Mouse (Mus musculus) left cerebral cortex, postnatal 25 days (tissue): Measurements from ENCODE around the gene Disc1. TPM values are rescaled to one million over a fixed set of nuclear protein-coding genes. Genes with fewer than 3 reads are reported as not detected.

Source experiments
- DNase-seq, 2 experiments: peaks; one replicate each; pipeline ENCODE4 v3.0.0; 2022; ENCODE audit warnings: low spot score in 2 of 2, mixed read lengths in 1 of 2
- intact Hi-C: fragments of 180-260 bp; cut with DNase I; formaldehyde crosslinking; loops from one replicate; pipeline ENCODE4 v1.15.1; 2025
- total RNA-seq, 2 experiments: library from RNA; stranded (reverse); gene quantifications; 2 replicates each; pipeline ENCODE4 v1.2.3; 2021

Disc1 gene
- total RNA-seq, 2 experiments from 2014 or later = 2.5 to 3.1 TPM

- intact Hi-C loops = loop anchor here (10.0 kb wide), 1 partner anchor 804 kb away; no protein-coding TSS in a partner anchor
These were observed 6.9 kb downstream of the Disc1 start for GRCm38 (mm10) chr8:125060904-125061303.

GRCm38 (mm10) chr8:125065596-125065995 lies 11.6 kb downstream of the Disc1 start:
- intact Hi-C loops = loop anchor here (5.0 to 10.0 kb wide), 2 partner anchors 102 to 799 kb away; no protein-coding TSS in a partner anchor
- no peak for DNase-seq

More at GRCm38 (mm10) chr8:125060904-125061303, 6.9 kb downstream of the Disc1 start:
- no peak for DNase-seq

- DNase-seq = peak; percentile 69 to 82
- intact Hi-C loops = loop anchor here (5.0 to 10.0 kb wide), 2 partner anchors 100 to 798 kb away; no protein-coding TSS in a partner anchor
These were observed 13.1 kb downstream of the Disc1 start for GRCm38 (mm10) chr8:125066913-125067595.

GRCm38 (mm10) chr8:125067596-125067960 lies 13.6 kb downstream of the Disc1 start:
- intact Hi-C loops = loop anchor here (5.0 to 10.0 kb wide), 2 partner anchors 100 to 797 kb away; no protein-coding TSS in a partner anchor

GRCm38 (mm10) chr8:125068146-125068905 lies 14.3 kb downstream of the Disc1 start:
- DNase-seq = no peak
- intact Hi-C loops = loop anchor here (5.0 to 10.0 kb wide), 2 partner anchors 99 to 796 kb away; no protein-coding TSS in a partner anchor

More at GRCm38 (mm10) chr8:125067596-125067960, 13.6 kb downstream of the Disc1 start:
- no peak for DNase-seq

GRCm38 (mm10) chr8:125069304-125069703 lies 15.3 kb downstream of the Disc1 start:
- no peak for DNase-seq
- intact Hi-C loops = loop anchor here (5.0 to 10.0 kb wide), 2 partner anchors 98 to 795 kb away; no protein-coding TSS in a partner anchor

- intact Hi-C loops = loop anchor here (5.0 to 10.0 kb wide), 2 partner anchors 98 to 795 kb away; no protein-coding TSS in a partner anchor
- DNase-seq = no peak
These were observed 15.7 kb downstream of the Disc1 start for GRCm38 (mm10) chr8:125069733-125070132.

GRCm38 (mm10) chr8:125074141-125074540 lies 20.1 kb downstream of the Disc1 start:
- no peak for DNase-seq
- intact Hi-C loops = no loop called here

GRCm38 (mm10) chr8:125074581-125074980 lies 20.6 kb downstream of the Disc1 start:
- intact Hi-C loops = no loop called here

GRCm38 (mm10) chr8:125075389-125075788 lies 21.4 kb downstream of the Disc1 start:
- no peak for DNase-seq
- intact Hi-C loops = no loop called here

More at GRCm38 (mm10) chr8:125074581-125074980, 20.6 kb downstream of the Disc1 start:
- DNase-seq = no peak

GRCm38 (mm10) chr8:125077326-125077725 lies 23.3 kb downstream of the Disc1 start:
- intact Hi-C loops = no loop called here

GRCm38 (mm10) chr8:125078771-125079384 lies 24.9 kb downstream of the Disc1 start:
- peak; percentile 79 to 95 for DNase-seq
- intact Hi-C loops = no loop called here

More at GRCm38 (mm10) chr8:125077326-125077725, 23.3 kb downstream of the Disc1 start:
- no peak for DNase-seq

- intact Hi-C loops = no loop called here
- no peak for DNase-seq
These were observed 26.7 kb downstream of the Disc1 start for GRCm38 (mm10) chr8:125080388-125081344.

- no peak for DNase-seq
- intact Hi-C loops = no loop called here
These were observed 29.8 kb downstream of the Disc1 start for GRCm38 (mm10) chr8:125083746-125084145.

GRCm38 (mm10) chr8:125084523-125084922 lies 30.5 kb downstream of the Disc1 start:
- DNase-seq = no peak
- intact Hi-C loops = no loop called here

- DNase-seq = peak; percentile 18 to 52
- intact Hi-C loops = no loop called here
These were observed 37.1 kb downstream of the Disc1 start for GRCm38 (mm10) chr8:125090889-125091740.

GRCm38 (mm10) chr8:125097140-125097539 lies 43.1 kb downstream of the Disc1 start:
- no peak for DNase-seq
- intact Hi-C loops = no loop called here

- no peak for DNase-seq
- intact Hi-C loops = no loop called here
These were observed 44.1 kb downstream of the Disc1 start for GRCm38 (mm10) chr8:125098050-125098449.
